Mouse (Mus musculus) CH12.LX (cell line): Measurements from ENCODE around the gene Lca5l. TPM values are rescaled to one million over a fixed set of nuclear protein-coding genes. Genes with fewer than 3 reads are reported as not detected.

ENCODE experiments used
- DNase-seq: peaks from one replicate; pipeline ENCODE4 v3.0.0-alpha.2; 2013; ENCODE audit errors: extremely low read depth
- H3K27ac ChIP-seq: 2 replicates; pipeline ENCODE4 v1.5.1; 2012; ENCODE audit warnings: low read depth, mild to moderate bottlenecking, control low read depth, moderate library complexity; ENCODE audit not compliant: insufficient read depth
- H3K27me3 ChIP-seq: replicated peaks from 2 replicates; pipeline ENCODE3; 2012; ENCODE audit warnings: inconsistent platforms
- H3K36me3 ChIP-seq, 2 experiments: replicated peaks in 1 of 2; 2 replicates each; pipeline versions ENCODE3 to v1.6.1; 2012; ENCODE audit warnings: inconsistent platforms in 1 of 2, low read length in 1 of 2, mild to moderate bottlenecking in 1 of 2, mixed read lengths in 1 of 2, moderate library complexity in 1 of 2; ENCODE audit not compliant: control insufficient read depth in 1 of 2, insufficient read depth in 1 of 2
- H3K4me1 ChIP-seq, 2 experiments: 2 replicates each; pipeline ENCODE4 v1.6.1; 2012; ENCODE audit warnings: inconsistent platforms in 1 of 2, moderate library complexity in 1 of 2; ENCODE audit not compliant: insufficient read depth in 2 of 2, control insufficient read depth in 1 of 2
- H3K4me2 ChIP-seq: 2 replicates; pipeline ENCODE4 v1.6.1; 2012; ENCODE audit warnings: low read depth, mild to moderate bottlenecking, control low read depth; ENCODE audit not compliant: poor library complexity, insufficient read depth, severe bottlenecking
- H3K4me3 ChIP-seq, 3 experiments: fragments of 150-350 bp in 1 of 3; sonication (generic) in 1 of 3; replicated peaks in 1 of 3; 2 replicates each; pipeline versions ENCODE3 to v1.5.1; 2011 to 2012; ENCODE audit warnings: low read depth in 2 of 3, low read length in 2 of 3, mild to moderate bottlenecking in 2 of 3, moderate library complexity in 2 of 3, control low read depth in 1 of 3, improper control_type of control experiment in 1 of 3, inconsistent platforms in 1 of 3, mixed read lengths in 1 of 3; ENCODE audit not compliant: poor library complexity in 1 of 3
- H3K79me2 ChIP-seq: replicated peaks from 2 replicates; pipeline ENCODE4 v1.6.1; 2012; ENCODE audit warnings: mild to moderate bottlenecking, moderate library complexity; ENCODE audit not compliant: control insufficient read depth, poor library complexity, insufficient read depth, severe bottlenecking; ENCODE audit errors: extremely low read depth
- H3K9ac ChIP-seq: 2 replicates; pipeline ENCODE4 v1.6.1; 2012; ENCODE audit warnings: low read depth, mild to moderate bottlenecking, control low read depth, moderate library complexity; ENCODE audit not compliant: insufficient read depth
- H3K9me3 ChIP-seq: replicated peaks from 2 replicates; pipeline ENCODE3; 2012; ENCODE audit warnings: low read length, inconsistent platforms, mixed read lengths
- BHLHE40 ChIP-seq: IDR thresholded peaks from 2 replicates; pipeline ENCODE4 v1.6.1; 2011; ENCODE audit warnings: mild to moderate bottlenecking, low read depth, low read length, improper control_type of control experiment
- E2F4 ChIP-seq: IDR thresholded peaks from 2 replicates; pipeline ENCODE4 v1.6.1; 2011; ENCODE audit warnings: low read depth, low read length, improper control_type of control experiment; ENCODE audit not compliant: insufficient replicate concordance
- ELF1 ChIP-seq: IDR thresholded peaks from 2 replicates; pipeline ENCODE4 v1.6.1; 2014; ENCODE audit warnings: low read depth, mild to moderate bottlenecking, inconsistent platforms, low read length, improper control_type of control experiment
- EP300 ChIP-seq: IDR thresholded peaks from 2 replicates; pipeline ENCODE4 v1.6.1; 2011; ENCODE audit warnings: low read length, improper control_type of control experiment
- HCFC1 ChIP-seq: IDR thresholded peaks from 2 replicates; pipeline ENCODE4 v1.6.1; 2012; ENCODE audit warnings: low read depth, mild to moderate bottlenecking, inconsistent platforms, low read length, improper control_type of control experiment
- IRF4 ChIP-seq: IDR thresholded peaks from 2 replicates; pipeline ENCODE4 v1.6.1; 2014; ENCODE audit warnings: low read depth, mild to moderate bottlenecking, inconsistent platforms, low read length, improper control_type of control experiment
- KAT2A ChIP-seq: IDR thresholded peaks from 2 replicates; pipeline ENCODE4 v1.6.1; 2012; ENCODE audit warnings: low read length, improper control_type of control experiment, inconsistent platforms; ENCODE audit not compliant: insufficient replicate concordance
- MAFK ChIP-seq: IDR thresholded peaks from 2 replicates; pipeline ENCODE4 v1.6.1; 2011; ENCODE audit warnings: low read length, improper control_type of control experiment; ENCODE audit not compliant: insufficient replicate concordance
- MAX ChIP-seq: IDR thresholded peaks from 2 replicates; pipeline ENCODE4 v1.6.1; 2011; ENCODE audit warnings: low read length, improper control_type of control experiment
- MAZ ChIP-seq: IDR thresholded peaks from 2 replicates; pipeline ENCODE4 v1.6.1; 2012; ENCODE audit warnings: low read depth, mild to moderate bottlenecking, inconsistent platforms, low read length, improper control_type of control experiment, moderate library complexity
- MEF2A ChIP-seq: IDR thresholded peaks from 2 replicates; pipeline ENCODE4 v1.6.1; 2014; ENCODE audit warnings: low read depth, mild to moderate bottlenecking, inconsistent platforms, low read length, improper control_type of control experiment, borderline replicate concordance
- POLR2A ChIP-seq: IDR thresholded peaks from 2 replicates; pipeline ENCODE4 v1.6.1; 2011; ENCODE audit warnings: low read depth, mild to moderate bottlenecking, improper control_type of control experiment, low read length
- POLR2AphosphoS2 ChIP-seq: IDR thresholded peaks from 2 replicates; pipeline ENCODE4 v1.6.1; 2011; ENCODE audit warnings: low read depth, low read length, improper control_type of control experiment
- RAD21 ChIP-seq: IDR thresholded peaks from 2 replicates; pipeline ENCODE4 v1.6.1; 2011; ENCODE audit warnings: low read depth, mild to moderate bottlenecking, low read length, improper control_type of control experiment, moderate library complexity
- UBTF ChIP-seq: IDR thresholded peaks from 2 replicates; pipeline ENCODE4 v1.6.1; 2012; ENCODE audit warnings: low read depth, mild to moderate bottlenecking, inconsistent platforms, low read length, improper control_type of control experiment, moderate library complexity
- USF2 ChIP-seq: conservative IDR thresholded peaks from 2 replicates; pipeline ENCODE4 v1.6.1; 2011; ENCODE audit warnings: low read depth, low read length, improper control_type of control experiment
- ZC3H11A ChIP-seq: IDR thresholded peaks from 2 replicates; pipeline ENCODE4 v1.6.1; 2012; ENCODE audit warnings: low read depth, mild to moderate bottlenecking, inconsistent platforms, low read length, improper control_type of control experiment
- ZKSCAN1 ChIP-seq: IDR thresholded peaks from 2 replicates; pipeline ENCODE4 v1.6.1; 2012; ENCODE audit warnings: low read depth, inconsistent platforms, low read length, improper control_type of control experiment, borderline replicate concordance
- dilution Hi-C: fragments of 300-500 bp; cut with MboI; formaldehyde crosslinking; loops from 2 replicates; pipeline ENCODE4 v1.14.3; 2020; ENCODE audit warnings: low sequenced_read_pairs; ENCODE audit not compliant: extremely low pct_unique_long_range_greater_than_20kb, extremely low pct_ligation_motif_present
- in situ Hi-C: fragments of 300-500 bp; cut with MboI; formaldehyde crosslinking; loops from 3 replicates; pipeline ENCODE4 v1.14.3; 2019; ENCODE audit warnings: low sequenced_read_pairs, low pct_ligation_motif_present, low pct_unique_long_range_greater_than_20kb, mixed read lengths
- polyA plus RNA-seq: library from polyadenylated mRNA; unstranded; fragments of >175 nt; gene quantifications from 2 replicates; pipeline ENCODE4 v1.2.1, GENCODE M21; 2012; ENCODE audit warnings: low read depth; ENCODE audit not compliant: insufficient read length
- total RNA-seq, 2 experiments: library from RNA; depleted of rRNA; stranded (reverse); fragments of 300-350 nt in 1 of 2; fragments of >200 nt in 1 of 2; gene quantifications; 2 replicates each; pipeline ENCODE4 v1.2.3; 2012 to 2014

Gene Lca5l
- total and polyA plus RNA-seq, 3 experiments: 0.04 to 0.33 TPM; not detected in 1

DNA sequence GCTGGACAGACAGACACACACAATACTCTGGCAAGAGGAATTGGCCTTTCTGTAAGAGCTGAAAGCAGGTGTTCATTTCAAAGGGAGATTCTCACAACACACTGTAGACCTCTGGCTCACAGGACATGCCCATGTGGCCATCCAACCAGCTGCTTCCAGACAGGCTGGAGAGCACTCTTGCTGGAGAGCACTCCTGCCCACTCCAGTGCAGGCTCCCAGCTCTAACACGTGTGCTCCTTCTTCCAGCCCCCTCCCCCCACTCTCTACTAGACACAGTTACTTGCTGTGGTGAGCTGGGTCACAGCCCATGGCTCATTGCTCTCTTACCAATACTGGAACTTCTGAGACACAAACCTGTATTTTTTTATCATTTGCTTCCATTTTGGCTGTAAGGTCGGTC lies 16.7 kb downstream of the Lca5l start:
- TF ChIP-seq POLR2A (no peak), MAX (0 out of 2 replicates have a peak, but pooled peaks have one; percentile 10), EP300 (no peak)
- TF ChIP-seq, all 38 proteins: peak for 1
- dilution Hi-C loops: no loop called here
- H3K4me2 ChIP-seq: no peak overlapping the region

DNA sequence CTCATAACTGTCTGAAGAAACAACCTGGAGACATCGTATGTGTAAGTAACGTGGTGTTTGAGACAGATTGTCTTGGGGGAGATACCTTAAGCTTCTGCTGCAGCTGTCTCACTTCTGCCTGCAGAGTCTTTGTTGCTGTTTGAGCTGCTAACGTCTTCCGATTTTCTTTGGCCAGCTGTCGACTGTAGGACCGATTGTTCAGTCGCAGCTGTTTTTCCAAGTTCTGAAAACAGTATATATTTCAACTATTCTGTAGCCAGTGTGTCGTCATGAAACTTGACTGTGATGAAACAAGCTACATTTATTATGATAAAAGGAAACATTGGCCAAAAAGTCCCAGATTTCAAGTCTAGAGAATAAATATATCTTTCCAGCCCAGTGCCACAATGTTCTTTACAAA lies 18.4 kb downstream of the Lca5l start:
- dilution Hi-C loops: no loop called here
- Histone ChIP-seq H3K9ac (no peak overlapping the region), H3K36me3 (no peaks in the 10 kb centered on the region), H3K4me1 (peaks cover 0 to 15% of the 10 kb centered on the region in 2 experiments; a peak in 2 of 4 replicates)
- TF ChIP-seq BHLHE40 (no peak), MAFK (no peak), RAD21 (no peak), POLR2A (no peak), UBTF (no peak), IRF4 (no peak), KAT2A (no peak), MEF2A (no peak), USF2 (no peak), MAZ (no peak), HCFC1 (no peak), E2F4 (no peak), POLR2AphosphoS2 (no peak)
- TF ChIP-seq, all 38 proteins: peak for 0
- in situ Hi-C loops: no loop called here
- DNase-seq: no peak
- Histone ChIP-seq H3K27ac (no peak overlapping the region), H3K4me2 (no peak overlapping the region), H3K9me3 (peaks cover under 1% of the 10 kb centered on the region), H3K79me2 (no peaks in the 10 kb centered on the region), H3K27me3 (no peaks in the 10 kb centered on the region), H3K4me3 (no peak overlapping the region)

More for the DNA sequence above, 16.7 kb downstream of the Lca5l start:
- H3K27me3 ChIP-seq: no peaks in the 10 kb centered on the region
- no peaks in the 10 kb centered on the region for H3K36me3 ChIP-seq
- no peak overlapping the region for H3K27ac ChIP-seq
- in situ Hi-C loops: no loop called here
- no peak overlapping the region for H3K9ac ChIP-seq
- H3K4me3 ChIP-seq: no peak overlapping the region
- peak; percentile 19 for DNase-seq
- peaks cover 0 to 15% of the 10 kb centered on the region in 2 experiments; a peak in 2 of 4 replicates for H3K4me1 ChIP-seq
- H3K79me2 ChIP-seq: no peaks in the 10 kb centered on the region
- H3K9me3 ChIP-seq: peaks cover 8% of the 10 kb centered on the region

DNA sequence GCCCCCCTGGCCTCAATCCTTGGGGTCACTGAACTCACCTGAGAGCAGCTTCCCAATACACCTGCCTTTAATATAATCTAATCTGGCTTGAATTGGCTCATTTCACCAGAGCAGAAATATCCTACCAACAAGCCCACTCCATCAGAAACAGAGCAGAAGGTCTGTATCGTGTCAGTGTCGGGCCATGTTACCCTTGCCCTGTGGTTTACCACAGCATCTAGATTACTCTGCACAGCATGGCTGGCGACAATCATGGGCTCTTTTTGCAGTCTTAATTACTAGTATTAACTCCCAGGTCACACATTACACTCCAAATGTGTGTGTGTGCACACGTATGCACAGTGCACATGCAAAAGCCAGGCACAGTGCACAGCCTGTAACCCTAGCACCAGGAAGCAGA lies 23.2 kb downstream of the Lca5l start:
- TF ChIP-seq MAFK (no peak), KAT2A (no peak), ELF1 (no peak), POLR2A (no peak), ZC3H11A (no peak), ZKSCAN1 (no peak)
- no peak overlapping the region for H3K4me2 ChIP-seq
- peaks cover 0 to 2% of the 10 kb centered on the region in 2 experiments for H3K36me3 ChIP-seq
- in situ Hi-C loops: no loop called here
- dilution Hi-C loops: no loop called here
- no peaks in the 10 kb centered on the region for H3K9me3 ChIP-seq
- H3K9ac ChIP-seq: no peak overlapping the region
- DNase-seq: no peak
- no peaks in the 10 kb centered on the region for H3K4me1 ChIP-seq
- H3K79me2 ChIP-seq: no peaks in the 10 kb centered on the region
- H3K4me3 ChIP-seq: no peak overlapping the region
- no peak overlapping the region for H3K27ac ChIP-seq
- no peaks in the 10 kb centered on the region for H3K27me3 ChIP-seq
